Mouse (Mus musculus) ES-Bruce4 (cell line): ENCODE data around the gene Scimp.

ENCODE experiments used
- CTCF ChIP-seq: IDR thresholded peaks from one replicate; pipeline ENCODE4 v1.8.1; 2011; ENCODE audit warnings: low read depth, low read length
- EP300 ChIP-seq: IDR thresholded peaks from 2 replicates; pipeline ENCODE4 v1.6.1; 2011; ENCODE audit warnings: low read depth, low read length; ENCODE audit not compliant: insufficient read depth
- POLR2A ChIP-seq: IDR thresholded peaks from one replicate; pipeline ENCODE4 v1.8.1; 2011; ENCODE audit warnings: low read length; ENCODE audit not compliant: insufficient read depth

DNA sequence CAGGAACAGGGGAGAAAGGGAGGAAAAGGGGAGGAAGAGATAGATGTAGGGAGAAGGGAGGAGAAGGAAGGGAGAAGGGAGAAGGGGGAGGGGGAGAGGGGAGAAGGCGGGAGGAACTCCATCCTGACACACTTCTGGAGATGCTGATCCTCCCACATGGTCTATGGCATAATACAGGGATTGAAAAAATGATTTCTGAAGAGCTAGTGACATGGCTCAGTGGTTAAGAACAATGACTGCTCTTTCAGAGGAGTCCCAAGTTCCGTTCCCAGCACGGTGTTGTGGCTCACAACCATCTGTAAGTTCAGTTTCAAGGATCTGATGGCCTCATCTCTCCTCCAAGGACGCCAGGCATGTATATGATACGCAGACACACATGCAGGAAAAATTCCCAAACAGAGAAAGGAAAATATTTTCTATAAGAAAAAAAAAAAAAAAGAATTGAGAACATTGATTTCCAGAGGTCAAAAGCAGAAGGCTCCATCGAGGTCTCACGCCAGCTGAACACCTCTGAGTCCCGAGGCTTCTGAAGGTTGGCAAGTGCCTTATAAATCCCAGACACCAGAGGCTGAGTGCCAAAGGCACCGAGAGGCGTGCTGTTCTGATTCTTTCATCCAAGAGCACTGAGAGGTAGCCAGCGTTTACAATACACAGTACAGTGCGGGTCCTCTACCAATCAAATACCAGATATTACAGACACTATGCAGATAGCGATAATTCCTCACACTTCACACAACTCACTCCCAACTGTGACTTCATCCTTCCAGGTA, 730 bp downstream of the Scimp start:
- TF ChIP-seq POLR2A (no peak), CTCF (no peak), EP300 (no peak)
